32 mouse cellular contexts compared by ENCODE assay signal in genomic region chr8:123808671-123809070, GRCm38 (mm10). TPM values are rescaled to one million over a fixed set of nuclear protein-coding genes. Genes with fewer than 3 reads are reported as not detected.
DNase-seq lines count a peak whose midpoint lies in the region; ATAC-seq and TF ChIP-seq lines count a peak whose summit lies in the region.
"Had no signal": no experiment of that assay in that cellular context is flagged by ENCODE, and none has a peak within 500 bp of the region (broad histone marks: within the 10 kb centered on the region; RNA-seq: fewer than 3 reads in every experiment).

No protein-coding gene starts in this region.

- no peak for ATAC-seq in liver, embryonic 13.5 days (ENCODE audit: low read depth)
- no peak for ATAC-seq in stomach, postnatal 0 days (ENCODE audit: low FRiP score, low TSS enrichment)
- ATAC-seq in hindbrain, embryonic 14.5 days (ENCODE audit: low FRiP score) = no peak
- ATAC-seq: activated CD4-positive, CD25-positive, alpha-beta regulatory T cell, adult 4 months; forebrain, embryonic 13.5 days; forebrain, embryonic 16.5 days; hindbrain, postnatal 0 days; inflammation-experienced regulatory T-cells, adult 6 months had no signal

- H3K4me2 ChIP-seq in liver, embryonic 13.5 days = peak overlapping the region; percentile 7; the same call in 1 of the 2 replicates
- H3K4me2 ChIP-seq in stomach, postnatal 0 days (replicated peaks; ENCODE audit: low read depth) = no peak overlapping the region
- no peak overlapping the region for H3K4me2 ChIP-seq in hindbrain, embryonic 14.5 days (replicated peaks)
- H3K4me2 ChIP-seq: embryonic facial prominence, embryonic 13.5 days; heart, embryonic 12.5 days; heart, embryonic 15.5 days; hindbrain, embryonic 13.5 days had no signal

- no peaks in the 10 kb centered on the region for H3K27me3 ChIP-seq in liver, adult 2 months (ENCODE audit: control insufficient read depth, insufficient read depth, low read length)
- H3K27me3 ChIP-seq in liver, embryonic 13.5 days = no peaks in the 10 kb centered on the region
- no peaks in the 10 kb centered on the region for H3K27me3 ChIP-seq in stomach, postnatal 0 days (ENCODE audit: control insufficient read depth, insufficient read depth, low read length)
- no peaks in the 10 kb centered on the region for H3K27me3 ChIP-seq in hindbrain, embryonic 14.5 days (ENCODE audit: control insufficient read depth, insufficient read depth, low read length)
- H3K27me3 ChIP-seq: embryonic facial prominence, embryonic 13.5 days; forebrain, embryonic 13.5 days; heart, embryonic 12.5 days; heart, embryonic 15.5 days; hindbrain, embryonic 13.5 days had no signal

- H3K36me3 ChIP-seq in liver, adult 2 months (ENCODE audit: control insufficient read depth, insufficient read depth, low read length) = no peaks in the 10 kb centered on the region
- H3K36me3 ChIP-seq in liver, embryonic 13.5 days = peaks cover 10% of the 10 kb centered on the region
- no peaks in the 10 kb centered on the region for H3K36me3 ChIP-seq in stomach, postnatal 0 days (ENCODE audit: control insufficient read depth, insufficient read depth, low read length)
- H3K36me3 ChIP-seq in hindbrain, embryonic 14.5 days (replicated peaks; ENCODE audit: control insufficient read depth, insufficient read depth) = no peaks in the 10 kb centered on the region
- H3K36me3 ChIP-seq: heart, embryonic 15.5 days; hindbrain, embryonic 13.5 days had no signal

- peak; percentile 60 for DNase-seq in liver, adult 2 months (ENCODE audit: extremely low read depth, low read depth, low spot score)
- DNase-seq in liver (no peak), R1 (ENCODE audit: low read depth, low spot score) (peak; percentile 35)
- no peak for DNase-seq in liver, embryonic 13.5 days
- no peak for DNase-seq in stomach, postnatal 0 days (ENCODE audit: low spot score)
- DNase-seq in hindbrain, embryonic 14.5 days (ENCODE audit: low spot score) = no peak
- DNase-seq in thymus, postnatal 10 days (ENCODE audit: low spot score in 2 of 2) = no peak
- DNase-seq: adrenal gland, postnatal 10 days; adrenal gland, postnatal 36 days; B cell, adult 2 months; cerebellum, adult 18-20 months; cerebellum, adult 9-11 months; cerebellum, postnatal 36 days; embryo, embryonic 11 days; gastrocnemius, adult 2 months; gastrocnemius, postnatal 14 days; heart, adult 11 months; heart, postnatal 10 days; heart, postnatal 36 days had no signal

- H3K9ac ChIP-seq in liver, adult 2 months (ENCODE audit: low read depth, low read length) = no peak overlapping the region
- H3K9ac ChIP-seq in liver, embryonic 13.5 days = no peak overlapping the region
- no peak overlapping the region for H3K9ac ChIP-seq in stomach, postnatal 0 days (ENCODE audit: low read length)
- no peak overlapping the region for H3K9ac ChIP-seq in hindbrain, embryonic 14.5 days
- H3K9ac ChIP-seq: embryonic facial prominence, embryonic 13.5 days; forebrain, embryonic 13.5 days; heart, embryonic 12.5 days; heart, embryonic 15.5 days; hindbrain, embryonic 13.5 days had no signal

- H3K4me1 ChIP-seq in liver, adult 2 months (ENCODE audit: control insufficient read depth, insufficient read depth, low read length) = peaks cover 31% of the 10 kb centered on the region
- H3K4me1 ChIP-seq in liver, embryonic 13.5 days (replicated peaks) = peaks cover 75% of the 10 kb centered on the region
- H3K4me1 ChIP-seq in stomach, postnatal 0 days (replicated peaks; ENCODE audit: control insufficient read depth, insufficient read depth) = peaks cover 6% of the 10 kb centered on the region
- peaks cover 23% of the 10 kb centered on the region for H3K4me1 ChIP-seq in hindbrain, embryonic 14.5 days (replicated peaks; ENCODE audit: control insufficient read depth, insufficient read depth, low read length)

- 30% methylated on average over 7 of the region's 7 CpGs for WGBS in liver, adult 2 months
- 79% methylated on average over 7 of the region's 7 CpGs for WGBS in liver, embryonic 13.5 days (ENCODE audit: insufficient replicate concordance)
- 65% methylated on average over 7 of the region's 7 CpGs for WGBS in stomach, postnatal 0 days
- 71% methylated on average over 7 of the region's 7 CpGs for WGBS in hindbrain, embryonic 14.5 days

- no peak for TF ChIP-seq EP300 in stomach, postnatal 0 days (optimal IDR thresholded peaks at IDR 0.05)

- H3K4me3 ChIP-seq in liver, adult 2 months (ENCODE audit: insufficient read depth, low read depth, low read length) = no peak overlapping the region
- H3K4me3 ChIP-seq in liver, embryonic 13.5 days (replicated peaks) = no peak overlapping the region
- H3K4me3 ChIP-seq in stomach, postnatal 0 days (ENCODE audit: low read depth, low read length) = no peak overlapping the region
- H3K4me3 ChIP-seq in hindbrain, embryonic 14.5 days (replicated peaks; ENCODE audit: low read length) = no peak overlapping the region
- H3K4me3 ChIP-seq: embryonic facial prominence, embryonic 10.5 days; embryonic facial prominence, embryonic 13.5 days; erythroblast, embryonic 14.5 days; forebrain, embryonic 13.5 days; gastrocnemius, adult 2 months; heart, embryonic 12.5 days; heart, embryonic 15.5 days; hindbrain, embryonic 10.5 days; hindbrain, embryonic 13.5 days had no signal

- H3K79me2 ChIP-seq in liver, adult 2 months (ENCODE audit: control insufficient read depth, insufficient read depth, low read length) = peaks cover 19% of the 10 kb centered on the region

- no peak for TF ChIP-seq POLR2A in liver, adult 2 months (IDR thresholded peaks at IDR 0.05; ENCODE audit: extremely low read depth, insufficient read depth, low read length)

- H3K9me3 ChIP-seq in liver, embryonic 13.5 days (replicated peaks) = no peaks in the 10 kb centered on the region
- no peaks in the 10 kb centered on the region for H3K9me3 ChIP-seq in stomach, postnatal 0 days (ENCODE audit: control insufficient read depth, low read length)
- no peaks in the 10 kb centered on the region for H3K9me3 ChIP-seq in hindbrain, embryonic 14.5 days (ENCODE audit: control insufficient read depth, low read length)
- H3K9me3 ChIP-seq: embryonic facial prominence, embryonic 10.5 days; embryonic facial prominence, embryonic 13.5 days; forebrain, embryonic 13.5 days; heart, embryonic 12.5 days; heart, embryonic 15.5 days; hindbrain, embryonic 10.5 days; hindbrain, embryonic 13.5 days had no signal

- TF ChIP-seq CTCF in liver, adult 2 months (IDR thresholded peaks at IDR 0.05; ENCODE audit: low read depth, low read length) = no peak
- peak; percentile 22; the same call in 1 of the 2 replicates for TF ChIP-seq CTCF in stomach, postnatal 0 days (IDR thresholded peaks at IDR 0.05; ENCODE audit: low read depth)

- peak overlapping the region; percentile 24 for H3K27ac ChIP-seq in liver, adult 2 months (replicated peaks; ENCODE audit: insufficient read depth, low read depth, low read length)
- H3K27ac ChIP-seq in liver, embryonic 13.5 days = no peak overlapping the region
- no peak overlapping the region for H3K27ac ChIP-seq in stomach, postnatal 0 days (replicated peaks)
- no peak overlapping the region for H3K27ac ChIP-seq in hindbrain, embryonic 14.5 days
- H3K27ac ChIP-seq: embryonic facial prominence, embryonic 10.5 days; embryonic facial prominence, embryonic 13.5 days; forebrain, embryonic 13.5 days; gastrocnemius, adult 2 months; heart, embryonic 15.5 days; hindbrain, embryonic 10.5 days; hindbrain, embryonic 13.5 days; hindbrain, postnatal 0 days had no signal

RNA-seq across cellular contexts. Expression of gene Rab4a, which starts 2.9 kb away (rescaled TPM):
- 15.4 and 15.7 TPM in 2 replicates for total RNA-seq in liver, adult 2 months (2014; rRNA removed)
- 24.4 and 24.6 TPM in 2 replicates for polyA plus RNA-seq in liver, adult 2 months (2012; rRNA removed)
- polyA plus RNA-seq in liver, embryonic 13.5 days (2015; fragmentation: Nextera tagmentation; extraction: Ambion mirVana) = 30.8 and 31.7 TPM in 2 replicates
- polyA plus RNA-seq in stomach, postnatal 0 days (2015; fragmentation: Nextera tagmentation; extraction: Ambion mirVana) = 25.8 and 27.0 TPM in 2 replicates
- polyA plus RNA-seq in hindbrain, embryonic 14.5 days (2014; fragmentation: Nextera tagmentation; extraction: Ambion mirVana) = 79.1 and 82.7 TPM in 2 replicates
- total RNA-seq: CH12.LX had no signal

RNA-seq across cellular contexts. Expression of gene Ccsap, which starts 51.3 kb away (rescaled TPM):
- total RNA-seq in liver, adult 2 months (2014; rRNA removed) = 0.09 and 0.34 TPM in 2 replicates
- 0.07 and 0.12 TPM in 2 replicates for polyA plus RNA-seq in liver, adult 2 months (2012; rRNA removed)
- polyA plus RNA-seq in liver, embryonic 13.5 days (2015; fragmentation: Nextera tagmentation; extraction: Ambion mirVana) = 2.3 and 2.7 TPM in 2 replicates
- 0.91 and 1.2 TPM in 2 replicates for polyA plus RNA-seq in stomach, postnatal 0 days (2015; fragmentation: Nextera tagmentation; extraction: Ambion mirVana)
- polyA plus RNA-seq in hindbrain, embryonic 14.5 days (2014; fragmentation: Nextera tagmentation; extraction: Ambion mirVana) = 5.0 TPM in 2 replicates

Comparison
In these comparisons a context has a peak if more than half of its experiments do, and no peak if none do; other contexts are left out.
1. DNase-seq: peak in liver, adult 2 months (single experiment) and R1 (single experiment); none in liver (single experiment), liver, embryonic 13.5 days (single experiment), stomach, postnatal 0 days (single experiment), hindbrain, embryonic 14.5 days (single experiment) and thymus, postnatal 10 days (0 of 2).